Mouse (Mus musculus) heart, embryonic 14.5 days (tissue): Measurements from ENCODE around the gene Vmn2r53. TPM values are rescaled to one million over a fixed set of nuclear protein-coding genes. Genes with fewer than 3 reads are reported as not detected.
"Not testable (repeated sequence)": the region's sequence is repeated elsewhere in the genome, so short reads cannot be mapped to it uniquely, and the experiment has no call there.

Experiments
- ATAC-seq: fragments of 200-750 bp; cut with Nextera tagmentation; 2 replicates; pipeline ENCODE4 v1.8.0; 2017; ENCODE audit warnings: low read depth, moderate TSS enrichment; ENCODE audit not compliant: insufficient number of reproducible peaks, insufficient read depth, low FRiP score
- H3K27ac ChIP-seq, 2 experiments: fragments of 200-500 bp in 1 of 2; fragments of 300-500 bp in 1 of 2; sonication (generic) in 1 of 2; replicated peaks in 1 of 2; 2 replicates each; pipeline ENCODE4 v1.5.1; 2012 to 2014; ENCODE audit warnings: low read depth in 2 of 2, low read length in 2 of 2, control low read depth in 1 of 2, mild to moderate bottlenecking in 1 of 2, mixed read lengths in 1 of 2; ENCODE audit not compliant: control insufficient read depth in 1 of 2, insufficient read depth in 1 of 2
- H3K27me3 ChIP-seq: fragments of 300-500 bp; sonication (generic); 2 replicates; pipeline ENCODE4 v1.6.1; 2014; ENCODE audit warnings: mild to moderate bottlenecking, low read length, control low read depth; ENCODE audit not compliant: control insufficient read depth, insufficient read depth
- H3K36me3 ChIP-seq: fragments of 300-500 bp; sonication (generic); 2 replicates; pipeline ENCODE4 v1.6.1; 2014; ENCODE audit warnings: mild to moderate bottlenecking, control low read depth, low read length, mixed read lengths; ENCODE audit not compliant: control insufficient read depth, insufficient read depth
- H3K4me1 ChIP-seq, 2 experiments: fragments of 200-500 bp in 1 of 2; fragments of 300-500 bp in 1 of 2; sonication (generic) in 1 of 2; 2 replicates each; pipeline ENCODE4 v1.6.1; 2012 to 2014; ENCODE audit warnings: low read length in 2 of 2, control low read depth in 1 of 2, mixed read lengths in 1 of 2; ENCODE audit not compliant: control insufficient read depth in 2 of 2, insufficient read depth in 2 of 2
- H3K4me2 ChIP-seq: fragments of 300-500 bp; sonication (generic); 2 replicates; pipeline ENCODE4 v1.6.1; 2014; ENCODE audit warnings: mild to moderate bottlenecking, low read length
- H3K4me3 ChIP-seq, 2 experiments: fragments of 200-500 bp in 1 of 2; fragments of 300-500 bp in 1 of 2; sonication (generic) in 1 of 2; 2 replicates each; pipeline ENCODE4 v1.5.1; 2012 to 2014; ENCODE audit warnings: low read length in 2 of 2, mild to moderate bottlenecking in 2 of 2, control low read depth in 1 of 2, low read depth in 1 of 2, moderate library complexity in 1 of 2; ENCODE audit not compliant: control insufficient read depth in 1 of 2, insufficient read depth in 1 of 2
- H3K9ac ChIP-seq: fragments of 300-500 bp; sonication (generic); 2 replicates; pipeline ENCODE4 v1.6.1; 2014; ENCODE audit warnings: mild to moderate bottlenecking, low read length
- H3K9me3 ChIP-seq: fragments of 300-500 bp; sonication (generic); 2 replicates; pipeline ENCODE4 v1.6.1; 2016; ENCODE audit warnings: low read length, control low read depth; ENCODE audit not compliant: control insufficient read depth
- WGBS: fragments of 180-500 bp; shearing (Covaris S2); extraction: QIAGEN DNeasy Blood & Tissue Kit; methylation state at CpG from one replicate; pipeline ENCODE4 v1.1.7; 2014; 5-methylcytosine and 5-hydroxymethylcytosine counted together
- polyA plus RNA-seq: library from polyadenylated mRNA; unstranded; fragments of >200 nt; fragmentation: Nextera tagmentation; extraction: Ambion mirVana; gene quantifications from 2 replicates; pipeline ENCODE4 v1.2.1, GENCODE M21; 2014

Gene Vmn2r53
- polyA plus RNA-seq = 0.01 TPM in 1 of 2 replicates, not detected in the other

GRCm38 (mm10) chr7:12608688-12609087 lies at the start of gene Vmn2r53:
Gene Vmn2r53 (minus strand): TSS chr7:12608788.
- no peak within 1 kb of the TSS for H3K9ac ChIP-seq
- no peak within 1 kb of the TSS for H3K4me2 ChIP-seq
- no peaks in the 10 kb centered on the region for H3K36me3 ChIP-seq
- no peak within 1 kb of the TSS for H3K4me3 ChIP-seq
- H3K27me3 ChIP-seq = no peaks in the 10 kb centered on the region
- H3K9me3 ChIP-seq = peaks cover 19% of the 10 kb centered on the region; the same call in 1 of the 2 replicates
- H3K27ac ChIP-seq = no peak within 1 kb of the TSS
- ATAC-seq = no peak
- H3K4me1 ChIP-seq = no peaks in the 10 kb centered on the region

GRCm38 (mm10) chr7:12640219-12640618 lies 31.6 kb upstream of the Vmn2r53 start, which contains the start of gene Vmn2r54:
Gene Vmn2r54 (minus strand): TSS chr7:12640319.
- ATAC-seq, H3K4me1 ChIP-seq, H3K27ac ChIP-seq, H3K36me3 ChIP-seq, H3K9ac ChIP-seq, H3K4me3 ChIP-seq, H3K9me3 ChIP-seq, H3K4me2 ChIP-seq, H3K27me3 ChIP-seq: not testable (repeated sequence)
- 62% methylated on average over 3 of the region's 4 CpGs for WGBS

Other genes with a start within 250 kb of the Vmn2r53 start
- not detected in 2 replicates for gene Vmn1r84, start 239.5 kb downstream of the Vmn2r53 start, polyA plus RNA-seq
- gene Zfp551, start 186.0 kb downstream of the Vmn2r53 start, polyA plus RNA-seq = 3.0 and 3.9 TPM in 2 replicates
- 16.6 and 18.4 TPM in 2 replicates for gene Zfp606, start 130.5 kb downstream of the Vmn2r53 start, polyA plus RNA-seq
- not detected in 2 replicates for gene 2900092C05Rik, start 96.3 kb downstream of the Vmn2r53 start, polyA plus RNA-seq
- gene Vmn2r54, start 31.5 kb upstream of the Vmn2r53 start, polyA plus RNA-seq = not detected in 2 replicates
- not detected in 2 replicates for gene Vmn2r55, start 76.2 kb upstream of the Vmn2r53 start, polyA plus RNA-seq
- not detected in 2 replicates for gene Vmn2r56, start 126.2 kb upstream of the Vmn2r53 start, polyA plus RNA-seq
- 5.6 and 6.6 TPM in 2 replicates for gene Zscan18, start 194.8 kb upstream of the Vmn2r53 start, polyA plus RNA-seq
- 13.6 and 14.8 TPM in 2 replicates for gene Zfp329, start 210.1 kb upstream of the Vmn2r53 start, polyA plus RNA-seq
- 22.6 and 22.7 TPM in 2 replicates for gene Zfp110, start 226.0 kb upstream of the Vmn2r53 start, polyA plus RNA-seq